ENCODE assay signal across 25 mouse cellular contexts in genomic region chr9:47391669-47392068, GRCm38 (mm10).
DNase-seq lines count a peak whose midpoint lies in the region; ATAC-seq and TF ChIP-seq lines count a peak whose summit lies in the region.
"Had no signal": no experiment of that assay in that cellular context is flagged by ENCODE, and none has a peak within 500 bp of the region (broad histone marks: within the 10 kb centered on the region; RNA-seq: fewer than 3 reads in every experiment).

No protein-coding gene starts in this region.

- ATAC-seq in embryonic facial prominence, embryonic 14.5 days (ENCODE audit: low read depth), result no peak
- ATAC-seq in limb, embryonic 14.5 days (ENCODE audit: low FRiP score, low read depth), result no peak
- 0 out of 2 replicates have a peak, but pooled peaks have one; percentile 36 for ATAC-seq in lung, embryonic 16.5 days (ENCODE audit: low read depth)
- ATAC-seq: activated CD4-positive, CD25-positive, alpha-beta regulatory T cell, adult 4 months; CD4-positive, CD25-positive, alpha-beta regulatory T cell, adult 4 months; forebrain, embryonic 13.5 days; forebrain, embryonic 15.5 days; Patski had no signal

- DNase-seq in embryonic facial prominence, embryonic 14.5 days (ENCODE audit: low spot score), result peak; percentile 45
- no peak for DNase-seq in embryonic facial prominence, embryonic 10.5 days (ENCODE audit: low spot score)
- DNase-seq in limb, embryonic 14.5 days (ENCODE audit: low spot score), result peak; percentile 36
- DNase-seq in limb, embryonic 10.5 days (ENCODE audit: low spot score), result no peak
- DNase-seq in lung, postnatal 25 days (ENCODE audit: low spot score), result no peak
- DNase-seq in lung, postnatal 36 days, result peak; percentile 37
- DNase-seq in lung, adult 18-20 months, result no peak
- DNase-seq: adrenal gland, adult 8-10 months; adrenal gland, postnatal 14 days; adrenal gland, postnatal 36 days; B cell, adult 2 months; cerebellum, adult 11-12 months; cerebellum, adult 2 months; cerebellum, adult 9-10 months; cerebellum, postnatal 10 days; cerebellum, postnatal 25 days had no signal

- no peaks in the 10 kb centered on the region for H3K27me3 ChIP-seq in embryonic facial prominence, embryonic 14.5 days (replicated peaks; ENCODE audit: control insufficient read depth, insufficient read depth, low read length)
- peaks cover 51% of the 10 kb centered on the region for H3K27me3 ChIP-seq in embryonic facial prominence, embryonic 10.5 days (replicated peaks; ENCODE audit: low read depth, poor library complexity, severe bottlenecking)
- H3K27me3 ChIP-seq in limb, embryonic 14.5 days (ENCODE audit: control insufficient read depth, insufficient read depth, low read length), result no peaks in the 10 kb centered on the region
- peaks cover 30% of the 10 kb centered on the region for H3K27me3 ChIP-seq in limb, embryonic 10.5 days (ENCODE audit: low read depth, poor library complexity, severe bottlenecking)
- no peaks in the 10 kb centered on the region; the same call in 1 of the 2 replicates for H3K27me3 ChIP-seq in lung, embryonic 16.5 days (ENCODE audit: control insufficient read depth, insufficient read depth, low read depth, low read length)
- H3K27me3 ChIP-seq: CH12.LX; forebrain, embryonic 15.5 days had no signal

- no peak for TF ChIP-seq POLR2A in limb, embryonic 14.5 days (IDR thresholded peaks at IDR 0.05; ENCODE audit: borderline replicate concordance, extremely low read depth, insufficient read depth, insufficient read length)

- no peak overlapping the region for H3K4me3 ChIP-seq in embryonic facial prominence, embryonic 14.5 days (ENCODE audit: low read depth, low read length)
- H3K4me3 ChIP-seq in embryonic facial prominence, embryonic 10.5 days, result no peak overlapping the region
- H3K4me3 ChIP-seq in limb, embryonic 14.5 days (replicated peaks; ENCODE audit: low read length), result no peak overlapping the region
- no peak overlapping the region for H3K4me3 ChIP-seq in limb, embryonic 10.5 days
- no peak overlapping the region for H3K4me3 ChIP-seq in lung, embryonic 16.5 days (ENCODE audit: low read length)
- H3K4me3 ChIP-seq: embryonic facial prominence, embryonic 13.5 days; forebrain, embryonic 13.5 days; forebrain, embryonic 15.5 days had no signal

- H3K4me2 ChIP-seq in embryonic facial prominence, embryonic 14.5 days (ENCODE audit: low read depth, low read length), result no peak overlapping the region
- H3K4me2 ChIP-seq in limb, embryonic 14.5 days (replicated peaks; ENCODE audit: low read depth, low read length, severe bottlenecking), result no peak overlapping the region
- no peak overlapping the region for H3K4me2 ChIP-seq in lung, embryonic 16.5 days (ENCODE audit: low read depth, low read length)
- H3K4me2 ChIP-seq: embryonic facial prominence, embryonic 13.5 days; forebrain, embryonic 13.5 days; forebrain, embryonic 15.5 days had no signal

- no peaks in the 10 kb centered on the region for H3K36me3 ChIP-seq in embryonic facial prominence, embryonic 14.5 days (ENCODE audit: control insufficient read depth, insufficient read depth, low read length)
- H3K36me3 ChIP-seq in embryonic facial prominence, embryonic 10.5 days (replicated peaks), result no peaks in the 10 kb centered on the region
- H3K36me3 ChIP-seq in limb, embryonic 14.5 days (ENCODE audit: control insufficient read depth, insufficient read depth, low read length), result no peaks in the 10 kb centered on the region
- H3K36me3 ChIP-seq in limb, embryonic 10.5 days, result no peaks in the 10 kb centered on the region
- no peaks in the 10 kb centered on the region for H3K36me3 ChIP-seq in lung, embryonic 16.5 days (ENCODE audit: control insufficient read depth, insufficient read depth, low read length)
- H3K36me3 ChIP-seq: embryonic facial prominence, embryonic 13.5 days; forebrain, embryonic 15.5 days; G1E had no signal

- 79% methylated on average over 5 of the region's 5 CpGs for WGBS in embryonic facial prominence, embryonic 14.5 days
- 92% methylated on average over 5 of the region's 5 CpGs for WGBS in embryonic facial prominence, embryonic 10.5 days
- WGBS in limb, embryonic 14.5 days, result 75% methylated on average over 5 of the region's 5 CpGs
- 89% methylated on average over 5 of the region's 5 CpGs for WGBS in limb, embryonic 10.5 days
- 52% methylated on average over 5 of the region's 5 CpGs for WGBS in lung, embryonic 16.5 days

- H3K27ac ChIP-seq in embryonic facial prominence, embryonic 14.5 days (replicated peaks; ENCODE audit: low read depth, low read length), result no peak overlapping the region
- H3K27ac ChIP-seq in embryonic facial prominence, embryonic 10.5 days (replicated peaks), result no peak overlapping the region
- H3K27ac ChIP-seq in limb, embryonic 14.5 days (replicated peaks; ENCODE audit: low read depth, low read length), result no peak overlapping the region
- no peak overlapping the region for H3K27ac ChIP-seq in limb, embryonic 10.5 days
- H3K27ac ChIP-seq in lung, embryonic 16.5 days (ENCODE audit: low read length), result no peak overlapping the region
- H3K27ac ChIP-seq: embryonic facial prominence, embryonic 13.5 days; forebrain, embryonic 13.5 days; forebrain, embryonic 15.5 days had no signal

- H3K4me1 ChIP-seq in embryonic facial prominence, embryonic 14.5 days (ENCODE audit: control insufficient read depth, insufficient read depth, low read length), result 0 out of 2 replicates have a peak, but pooled peaks cover 3% of the 10 kb centered on the region
- H3K4me1 ChIP-seq in embryonic facial prominence, embryonic 10.5 days, result peaks cover 16% of the 10 kb centered on the region
- no peaks in the 10 kb centered on the region for H3K4me1 ChIP-seq in limb, embryonic 14.5 days (ENCODE audit: control insufficient read depth, insufficient read depth, low read length)
- peaks cover 18% of the 10 kb centered on the region for H3K4me1 ChIP-seq in limb, embryonic 10.5 days
- H3K4me1 ChIP-seq in lung, embryonic 16.5 days (replicated peaks; ENCODE audit: control insufficient read depth, insufficient read depth, low read length), result no peaks in the 10 kb centered on the region

- no peak overlapping the region for H3K9ac ChIP-seq in embryonic facial prominence, embryonic 14.5 days (ENCODE audit: low read depth, low read length)
- H3K9ac ChIP-seq in limb, embryonic 14.5 days (ENCODE audit: low read depth, low read length, severe bottlenecking), result no peak overlapping the region
- H3K9ac ChIP-seq in lung, embryonic 16.5 days (ENCODE audit: low read length), result no peak overlapping the region
- H3K9ac ChIP-seq: embryonic facial prominence, embryonic 13.5 days; forebrain, embryonic 13.5 days; forebrain, embryonic 15.5 days had no signal

- no peaks in the 10 kb centered on the region for H3K9me3 ChIP-seq in embryonic facial prominence, embryonic 14.5 days (ENCODE audit: control insufficient read depth, low read length)
- H3K9me3 ChIP-seq in embryonic facial prominence, embryonic 10.5 days, result no peaks in the 10 kb centered on the region
- no peaks in the 10 kb centered on the region for H3K9me3 ChIP-seq in limb, embryonic 14.5 days (ENCODE audit: control insufficient read depth, low read length)
- H3K9me3 ChIP-seq in limb, embryonic 10.5 days (replicated peaks), result no peaks in the 10 kb centered on the region
- H3K9me3 ChIP-seq in lung, embryonic 16.5 days (ENCODE audit: control insufficient read depth, low read length), result no peaks in the 10 kb centered on the region
- H3K9me3 ChIP-seq: embryonic facial prominence, embryonic 13.5 days; forebrain, embryonic 13.5 days; forebrain, embryonic 15.5 days had no signal

Comparison
In these comparisons a context has a peak if more than half of its experiments do, and no peak if none do; other contexts are left out.
1. DNase-seq: peak in embryonic facial prominence, embryonic 14.5 days (single experiment), limb, embryonic 14.5 days (single experiment) and lung, postnatal 36 days (single experiment); none in embryonic facial prominence, embryonic 10.5 days (single experiment), limb, embryonic 10.5 days (single experiment), lung, postnatal 25 days (single experiment) and lung, adult 18-20 months (0 of 2).